Mouse (Mus musculus) ES-Bruce4 (cell line): ENCODE measurements around the gene Umad1. TPM values are rescaled to one million over a fixed set of nuclear protein-coding genes. Genes with fewer than 3 reads are reported as not detected.

Experiments
- H3K27ac ChIP-seq: 2 replicates; pipeline ENCODE4 v1.5.1; 2012; ENCODE audit warnings: low read length, inconsistent platforms; ENCODE audit not compliant: insufficient read depth
- H3K27me3 ChIP-seq: 2 replicates; pipeline ENCODE4 v1.6.1; 2012; ENCODE audit warnings: mild to moderate bottlenecking, low read length, inconsistent platforms; ENCODE audit not compliant: control insufficient read depth, poor library complexity, insufficient read depth, severe bottlenecking
- H3K36me3 ChIP-seq: 2 replicates; pipeline ENCODE4 v1.6.1; 2012; ENCODE audit warnings: inconsistent platforms, mild to moderate bottlenecking, low read length, moderate library complexity; ENCODE audit not compliant: control insufficient read depth, poor library complexity, insufficient read depth, severe bottlenecking
- H3K4me1 ChIP-seq: one replicate; pipeline ENCODE4 v1.8.1; 2011; ENCODE audit warnings: low read length; ENCODE audit not compliant: control insufficient read depth, insufficient read depth
- H3K4me3 ChIP-seq: 2 replicates; pipeline ENCODE4 v1.5.1; 2011; ENCODE audit warnings: low read depth, mild to moderate bottlenecking, low read length
- H3K9ac ChIP-seq: 2 replicates; pipeline ENCODE4 v1.6.1; 2012; ENCODE audit warnings: low read depth, mild to moderate bottlenecking, inconsistent platforms; ENCODE audit not compliant: poor library complexity, severe bottlenecking
- H3K9me3 ChIP-seq: replicated peaks from 2 replicates; pipeline ENCODE4 v1.6.1; 2012; ENCODE audit warnings: mild to moderate bottlenecking, low read length, inconsistent platforms; ENCODE audit not compliant: control insufficient read depth, poor library complexity, insufficient read depth, severe bottlenecking
- CTCF ChIP-seq: IDR thresholded peaks from one replicate; pipeline ENCODE4 v1.8.1; 2011; ENCODE audit warnings: low read depth, low read length
- EP300 ChIP-seq: IDR thresholded peaks from 2 replicates; pipeline ENCODE4 v1.6.1; 2011; ENCODE audit warnings: low read depth, low read length; ENCODE audit not compliant: insufficient read depth
- POLR2A ChIP-seq: IDR thresholded peaks from one replicate; pipeline ENCODE4 v1.8.1; 2011; ENCODE audit warnings: low read length; ENCODE audit not compliant: insufficient read depth
- polyA plus RNA-seq: library from polyadenylated mRNA; stranded (reverse); fragments of >200 nt; gene quantifications from 2 replicates; pipeline ENCODE4 v1.2.4, GENCODE M21; 2011; ENCODE audit warnings: low read depth; ENCODE audit not compliant: missing spikeins, insufficient read depth, insufficient read length

Gene Umad1
- polyA plus RNA-seq, 1 experiment: 2.5 TPM

DNA sequence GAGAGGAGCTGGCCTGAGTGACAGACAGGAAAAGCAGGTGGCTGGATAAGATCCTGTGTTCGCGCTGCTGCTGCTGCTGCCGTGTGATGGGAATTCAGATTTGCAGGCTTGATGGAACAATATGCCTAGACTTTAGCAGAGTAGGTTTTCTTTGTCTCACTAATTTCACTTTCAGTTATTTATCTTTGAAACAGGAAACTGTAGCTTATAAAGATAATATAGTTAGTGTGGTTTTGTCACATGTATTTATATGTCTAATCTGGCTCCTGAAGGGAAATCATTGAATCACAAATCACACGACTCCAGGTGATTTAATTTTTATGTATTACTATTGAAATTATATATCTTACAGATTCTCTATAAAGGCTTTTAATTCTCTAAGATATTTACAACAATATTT lies 24.2 kb downstream of the Umad1 start:
- TF ChIP-seq POLR2A (no peak), CTCF (no peak), EP300 (no peak)
- H3K36me3 ChIP-seq: no peaks in the 10 kb centered on the region

DNA sequence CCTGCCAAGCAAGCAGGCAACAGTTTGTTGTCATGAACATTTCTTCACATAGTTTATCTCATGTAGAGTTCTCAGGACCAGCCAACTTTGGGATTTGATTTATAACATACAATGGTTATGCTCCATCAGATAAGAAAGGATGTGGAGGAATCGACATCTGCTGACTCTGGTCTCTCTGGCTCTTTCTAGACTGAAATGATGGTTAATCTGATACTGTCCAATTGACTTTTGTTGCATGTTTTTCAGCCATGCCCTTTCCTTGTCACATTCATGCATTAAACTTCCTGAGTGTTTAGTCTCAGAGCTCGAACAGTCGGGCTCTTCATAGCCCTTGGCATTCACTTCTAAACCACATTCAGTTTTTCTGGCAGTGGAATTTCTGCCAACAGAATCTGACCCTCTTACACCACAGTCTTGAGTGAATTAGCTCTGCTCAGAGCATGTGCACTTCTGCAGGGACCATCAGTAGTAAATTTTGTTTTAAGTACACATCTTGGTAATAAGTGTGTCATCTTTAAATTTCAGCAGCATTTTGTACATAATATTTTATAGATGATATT lies 26.4 kb downstream of the Umad1 start:
- H3K9me3 ChIP-seq: no peaks in the 10 kb centered on the region

More for the DNA sequence above, 24.2 kb downstream of the Umad1 start:
- Histone ChIP-seq H3K9me3 (no peaks in the 10 kb centered on the region), H3K27ac (no peak overlapping the region), H3K9ac (no peak overlapping the region), H3K27me3 (no peaks in the 10 kb centered on the region), H3K4me1 (no peaks in the 10 kb centered on the region), H3K4me3 (no peak overlapping the region)

DNA sequence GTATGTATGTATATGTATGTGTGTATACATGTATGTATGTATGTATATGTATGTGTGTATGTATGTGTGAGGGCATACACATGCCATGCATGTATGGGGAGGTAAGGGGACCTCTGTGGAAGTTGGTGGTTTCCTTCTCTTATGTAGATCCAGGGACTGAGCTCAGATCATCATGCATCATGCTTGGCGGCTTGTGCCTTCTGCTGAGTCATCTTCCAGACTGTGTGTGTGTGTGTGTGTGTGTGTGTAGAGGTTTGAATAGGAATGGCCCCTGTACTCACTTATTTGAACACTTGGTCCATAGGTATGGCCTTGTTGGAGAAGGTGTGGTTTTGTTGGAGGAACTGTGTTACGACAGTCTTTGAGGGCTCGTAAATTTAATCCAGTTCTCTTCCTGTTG lies 27.1 kb downstream of the Umad1 start:
- TF ChIP-seq POLR2A: no peak
- TF ChIP-seq CTCF: no peak
- no peak for TF ChIP-seq EP300

More for the DNA sequence above, 26.4 kb downstream of the Umad1 start:
- no peaks in the 10 kb centered on the region for H3K27me3 ChIP-seq
- no peak overlapping the region for H3K27ac ChIP-seq
- TF ChIP-seq EP300: no peak
- no peak for TF ChIP-seq POLR2A
- TF ChIP-seq CTCF: no peak
- no peaks in the 10 kb centered on the region for H3K36me3 ChIP-seq
- H3K4me1 ChIP-seq: no peaks in the 10 kb centered on the region
- no peak overlapping the region for H3K9ac ChIP-seq
- no peak overlapping the region for H3K4me3 ChIP-seq

DNA sequence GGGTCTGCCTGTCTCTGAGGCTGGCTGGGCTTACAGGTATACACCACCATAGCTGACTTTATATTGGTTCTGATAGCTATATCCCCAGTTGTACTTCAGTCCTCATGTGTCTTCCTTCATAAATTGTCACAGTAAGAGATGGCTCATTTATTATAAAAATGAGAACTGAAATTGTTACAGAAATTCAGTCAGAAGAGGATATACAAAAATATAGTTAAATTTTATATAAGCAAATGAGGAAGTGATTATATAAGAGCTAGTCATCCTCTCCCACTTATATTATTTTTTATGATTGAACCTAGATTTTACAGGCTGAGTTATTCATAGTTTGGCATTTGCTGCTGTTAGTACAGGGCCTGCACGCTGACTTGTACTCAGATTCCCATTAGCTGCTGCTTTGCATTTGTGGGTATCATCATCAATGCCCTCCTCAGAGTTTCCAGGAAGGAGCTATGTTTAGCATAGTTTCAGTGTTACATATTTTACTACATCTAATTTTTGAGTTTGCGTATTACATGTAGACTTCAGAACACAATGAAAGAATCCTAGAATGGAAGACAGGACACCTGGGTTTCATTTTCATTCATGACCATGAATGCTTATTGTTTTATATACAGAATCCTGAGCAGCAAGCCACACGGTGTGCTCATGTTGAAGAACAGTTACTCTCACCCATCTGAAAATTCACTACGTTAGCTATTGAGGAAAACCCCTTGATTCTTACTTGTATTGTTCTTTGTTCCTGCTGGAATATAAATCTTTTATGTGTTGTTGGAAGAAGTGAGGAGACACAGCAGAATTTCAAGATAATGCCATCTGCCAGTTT lies 29.9 kb downstream of the Umad1 start:
- no peaks in the 10 kb centered on the region for H3K9me3 ChIP-seq
- H3K36me3 ChIP-seq: no peaks in the 10 kb centered on the region
- H3K27ac ChIP-seq: no peak overlapping the region

More for the DNA sequence above, 27.1 kb downstream of the Umad1 start:
- Histone ChIP-seq H3K4me1 (no peaks in the 10 kb centered on the region), H3K27ac (no peak overlapping the region), H3K36me3 (no peaks in the 10 kb centered on the region), H3K4me3 (no peak overlapping the region), H3K27me3 (no peaks in the 10 kb centered on the region), H3K9me3 (no peaks in the 10 kb centered on the region), H3K9ac (no peak overlapping the region)

DNA sequence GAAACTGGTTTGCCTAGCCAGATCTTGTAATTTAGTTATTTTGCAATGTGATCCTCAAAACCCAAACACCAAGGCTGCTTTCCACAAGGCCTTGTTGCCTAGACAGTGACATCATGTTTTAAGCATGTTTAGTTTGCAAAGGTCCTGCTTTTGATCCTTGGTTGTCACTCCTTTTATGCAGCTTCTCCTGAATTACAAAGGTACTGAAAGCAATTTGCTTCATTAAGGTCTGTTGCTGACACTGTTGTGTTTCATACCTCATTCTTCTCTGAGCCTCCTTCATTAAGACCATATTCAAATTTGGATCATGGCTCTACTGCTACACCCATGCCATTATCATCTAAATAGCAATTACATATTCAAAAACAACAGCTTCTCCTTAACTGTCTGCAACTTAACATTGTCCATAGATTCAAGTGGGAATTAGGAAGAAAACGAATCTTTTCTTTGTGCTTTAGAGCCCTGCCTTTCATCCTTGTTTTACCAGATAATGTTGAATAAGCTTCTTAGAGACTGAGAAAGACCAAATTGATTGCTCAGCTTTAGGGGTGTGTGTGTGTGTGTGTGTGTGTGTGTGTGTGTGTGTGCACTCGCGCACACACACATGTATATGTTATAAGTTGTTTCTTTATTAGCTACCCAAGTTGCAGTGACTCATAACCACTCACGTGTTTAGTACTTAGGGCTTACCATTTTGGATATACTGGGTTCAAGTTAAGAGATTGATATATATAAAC lies 35.1 kb downstream of the Umad1 start:
- H3K4me1 ChIP-seq: no peaks in the 10 kb centered on the region
- no peaks in the 10 kb centered on the region for H3K9me3 ChIP-seq
- no peak overlapping the region for H3K27ac ChIP-seq
- H3K4me3 ChIP-seq: no peak overlapping the region
- no peak overlapping the region for H3K9ac ChIP-seq
- no peaks in the 10 kb centered on the region for H3K36me3 ChIP-seq
- no peaks in the 10 kb centered on the region for H3K27me3 ChIP-seq
- TF ChIP-seq POLR2A (no peak), EP300 (no peak), CTCF (no peak)

More for the DNA sequence above, 29.9 kb downstream of the Umad1 start:
- H3K4me3 ChIP-seq: no peak overlapping the region
- no peak overlapping the region for H3K9ac ChIP-seq
- TF ChIP-seq CTCF (no peak), POLR2A (no peak), EP300 (no peak)
- H3K4me1 ChIP-seq: no peaks in the 10 kb centered on the region
- no peaks in the 10 kb centered on the region for H3K27me3 ChIP-seq
